18 mouse cellular contexts compared by ENCODE assay signal in genomic region chr2:148429001-148429505, GRCm38 (mm10). TPM values are rescaled to one million over a fixed set of nuclear protein-coding genes. Genes with fewer than 3 reads are reported as not detected.
A peak's percentile ranks its signal among the peaks of the same experiment; 100 is the strongest.
DNase-seq lines count a peak whose midpoint lies in the region; ATAC-seq and TF ChIP-seq lines count a peak whose summit lies in the region.
"Had no signal": no experiment of that assay in that cellular context is flagged by ENCODE, and none has a peak within 500 bp of the region (broad histone marks: within the 10 kb centered on the region; RNA-seq: fewer than 3 reads in every experiment).

No protein-coding gene starts in this region.

- no peaks in the 10 kb centered on the region for H3K27me3 ChIP-seq in liver, adult 2 months (ENCODE audit: control insufficient read depth, insufficient read depth, low read length)
- H3K27me3 ChIP-seq: embryonic facial prominence, embryonic 12.5 days; heart, embryonic 15.5 days; hindbrain, embryonic 12.5 days had no signal

- no peak overlapping the region for H3K9ac ChIP-seq in liver, adult 2 months (ENCODE audit: low read depth, low read length)
- H3K9ac ChIP-seq: embryonic facial prominence, embryonic 12.5 days; heart, embryonic 15.5 days; hindbrain, embryonic 12.5 days; liver, embryonic 14.5 days had no signal

- no peak overlapping the region for H3K4me3 ChIP-seq in liver, adult 2 months (ENCODE audit: insufficient read depth, low read depth, low read length)
- H3K4me3 ChIP-seq in macrophage (ENCODE audit: inconsistent target), result no peak overlapping the region
- H3K4me3 ChIP-seq: embryonic facial prominence, embryonic 12.5 days; heart, embryonic 15.5 days; hindbrain, embryonic 12.5 days had no signal

- H3K79me2 ChIP-seq in liver, adult 2 months (ENCODE audit: control insufficient read depth, insufficient read depth, low read length), result no peaks in the 10 kb centered on the region
- H3K79me2 ChIP-seq in macrophage (ENCODE audit: inconsistent target), result peaks cover 53% of the 10 kb centered on the region

- ATAC-seq in frontal cortex, adult (ENCODE audit: low TSS enrichment), result no peak

- DNase-seq in heart, adult 11 months, result peak; percentile 49
- DNase-seq in heart, postnatal 14 days, result no peak
- peak; percentile 25 for DNase-seq in liver, adult 2 months (ENCODE audit: extremely low read depth, low read depth, low spot score)
- no peak for DNase-seq in liver
- DNase-seq in Muller cell, postnatal 12 days (ENCODE audit: inconsistent ontology term), result peak; percentile 76
- DNase-seq in B cell, adult 2 months, result no peak
- DNase-seq: adrenal gland, postnatal 10 days; cerebellum, adult 8-10 months; gastrocnemius, postnatal 36 days; left cerebral cortex, postnatal 4 days; midbrain, embryonic 14.5 days; retina, postnatal 1 day had no signal

- no peak for TF ChIP-seq CTCF in liver, adult 2 months (IDR thresholded peaks at IDR 0.05; ENCODE audit: low read depth, low read length)

- no peaks in the 10 kb centered on the region for H3K36me3 ChIP-seq in liver, adult 2 months (ENCODE audit: control insufficient read depth, insufficient read depth, low read length)
- peaks cover 26% of the 10 kb centered on the region for H3K36me3 ChIP-seq in macrophage (ENCODE audit: inconsistent target)
- H3K36me3 ChIP-seq: embryonic facial prominence, embryonic 12.5 days; heart, embryonic 15.5 days; hindbrain, embryonic 12.5 days had no signal

- TF ChIP-seq POLR2A in liver, adult 2 months (IDR thresholded peaks at IDR 0.05; ENCODE audit: extremely low read depth, insufficient read depth, low read length), result no peak

- H3K4me1 ChIP-seq in liver, adult 2 months (ENCODE audit: control insufficient read depth, insufficient read depth, low read length), result peaks cover 1% of the 10 kb centered on the region; the same call in 1 of the 2 replicates
- H3K4me1 ChIP-seq: embryonic facial prominence, embryonic 12.5 days; heart, embryonic 15.5 days; hindbrain, embryonic 12.5 days had no signal

- no peak overlapping the region for H3K27ac ChIP-seq in liver, adult 2 months (replicated peaks; ENCODE audit: insufficient read depth, low read depth, low read length)
- H3K27ac ChIP-seq in macrophage, result peak overlapping the region; percentile 51
- H3K27ac ChIP-seq: embryonic facial prominence, embryonic 12.5 days; heart, embryonic 15.5 days; hindbrain, embryonic 12.5 days; liver, embryonic 14.5 days had no signal

- intact Hi-C loops in heart, postnatal 14 days (cut with DNase I), result no loop called here

RNA-seq across cellular contexts. Expression of gene Cd93, which starts 14.3 kb away (rescaled TPM):
- total RNA-seq in heart, postnatal 14 days (2021), result 100 to 1,000 TPM; 123 to 126 TPM
- 3.0 and 4.0 TPM in 2 replicates for total RNA-seq in liver, adult 2 months (2014; rRNA removed)
- 1.1 TPM in 2 replicates for polyA plus RNA-seq in liver, adult 2 months (2012; rRNA removed)
- total RNA-seq in macrophage (2018; cell fraction: chromatin; rRNA removed), result 100 to 1,000 TPM in 15 of 26 experiments, 10 to 100 TPM in 11; 16.5 to 157 (median 107) TPM
- 100 to 1,000 TPM; 154 to 389 (median 241) TPM for total RNA-seq in macrophage (2018; cell fraction: cytosol; rRNA removed)
- total RNA-seq in macrophage (2018; cell fraction: nucleus; rRNA removed), result 100 to 1,000 TPM in 25 of 26 experiments, 10 to 100 TPM in 1; 88.6 to 676 (median 368) TPM
- polyA plus RNA-seq in macrophage (2018), result 156 to 277 TPM (median 258 TPM) in 3 replicates

RNA-seq across cellular contexts. Expression of gene Thbd, which starts 21.1 kb away (rescaled TPM):
- total RNA-seq in heart, postnatal 14 days (2021), result 10 to 100 TPM; 59.9 to 68.8 TPM
- total RNA-seq in liver, adult 2 months (2014; rRNA removed), result 2.3 TPM in 2 replicates
- polyA plus RNA-seq in liver, adult 2 months (2012; rRNA removed), result 2.0 and 2.2 TPM in 2 replicates
- 10 to 100 TPM in 8 of 26 experiments, 1 to 10 TPM in 17, under 1 TPM in 1; 0.67 to 27.2 (median 6.1) TPM for total RNA-seq in macrophage (2018; cell fraction: chromatin; rRNA removed)
- total RNA-seq in macrophage (2018; cell fraction: cytosol; rRNA removed), result 10 to 100 TPM in 7 of 26 experiments, 1 to 10 TPM in 19; 1.1 to 16.1 (median 4.2) TPM
- 10 to 100 TPM in 14 of 26 experiments, 1 to 10 TPM in 12; 3.6 to 35.6 (median 10.9) TPM for total RNA-seq in macrophage (2018; cell fraction: nucleus; rRNA removed)
- polyA plus RNA-seq in macrophage (2018), result 3.9 to 10.3 TPM (median 4.0 TPM) in 3 replicates

RNA-seq across cellular contexts. Expression of gene Sstr4, which starts 33.9 kb away (rescaled TPM):
- 1 to 10 TPM in 1 of 2 experiments, under 1 TPM in 1; 0.72 to 1.4 TPM for total RNA-seq in heart, postnatal 14 days (2021)
- total RNA-seq in liver, adult 2 months (2014; rRNA removed), result not detected in 2 replicates
- not detected in 2 replicates for polyA plus RNA-seq in liver, adult 2 months (2012; rRNA removed)
- not detected for total RNA-seq in macrophage (2018; cell fraction: chromatin; rRNA removed)
- total RNA-seq in macrophage (2018; cell fraction: cytosol; rRNA removed), result not detected
- total RNA-seq in macrophage (2018; cell fraction: nucleus; rRNA removed), result not detected
- not detected in 3 replicates for polyA plus RNA-seq in macrophage (2018)
- polyA plus RNA-seq: liver, embryonic 14.5 days had no signal

Comparison
In these comparisons a context has a peak if more than half of its experiments do, and no peak if none do; other contexts are left out.
1. DNase-seq: peak in heart, adult 11 months (single experiment), liver, adult 2 months (single experiment) and Muller cell, postnatal 12 days (single experiment); none in heart, postnatal 14 days (0 of 2), liver (single experiment) and B cell, adult 2 months (0 of 2).
2. RNA of gene Cd93, which starts 14.3 kb away (total RNA-seq): 123 to 126 TPM in heart, postnatal 14 days; 3.0 to 4.0 TPM in liver, adult 2 months; every median in the first group is over 10 times any median in the second.
3. RNA of gene Thbd, which starts 21.1 kb away (total RNA-seq): 59.9 to 68.8 TPM in heart, postnatal 14 days; 2.3 TPM in liver, adult 2 months; every median in the first group is over 10 times any median in the second.